Mouse (Mus musculus): ENCODE measurements around the gene Fam110c.
A peak's percentile ranks its signal among the peaks of the same experiment; 100 is the strongest.

Gene Fam110c

DNA sequence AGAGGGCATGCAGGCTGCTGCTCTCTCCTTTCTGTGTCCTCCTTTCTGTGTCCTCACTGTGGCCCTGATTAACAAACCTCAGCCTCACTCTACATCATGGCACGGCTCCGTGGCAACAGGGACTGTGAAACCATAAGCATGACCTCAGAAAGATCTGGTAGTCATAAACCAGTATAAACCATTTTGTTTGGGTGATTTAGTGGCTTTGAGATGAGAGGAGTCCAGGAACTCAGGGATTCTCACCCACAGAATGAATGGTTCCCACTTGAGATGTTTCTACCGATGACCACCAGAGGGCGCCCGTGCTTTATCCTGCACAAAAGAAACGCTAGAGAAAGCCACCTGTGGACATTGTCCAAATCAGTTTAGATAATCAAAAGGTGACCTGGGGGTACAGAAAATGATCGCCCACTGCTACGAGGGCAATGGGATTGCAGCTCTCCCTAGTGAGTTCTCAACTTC, 42.4 kb downstream of the Fam110c start:
- peak; percentile 74 for DNase-seq

DNA sequence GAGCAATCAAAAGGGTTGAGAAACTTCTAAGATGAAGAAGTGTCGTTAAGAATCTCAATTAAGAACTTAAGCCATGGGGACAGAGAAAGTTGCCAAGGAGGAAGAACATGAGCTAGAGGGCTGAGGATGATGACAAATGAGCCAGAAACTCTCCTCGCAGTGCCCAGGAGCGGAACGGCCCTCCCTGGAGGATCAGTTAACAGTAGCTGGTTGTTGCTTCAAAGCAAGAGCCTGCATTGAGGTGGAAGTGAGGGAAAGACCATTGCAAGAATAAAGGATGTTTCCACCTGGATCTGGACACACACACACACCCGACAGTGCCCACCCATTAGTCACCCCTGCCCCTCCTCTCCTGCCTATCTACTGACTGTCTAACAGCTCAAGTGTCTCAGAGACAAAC, 46.9 kb downstream of the Fam110c start:
- no peak for DNase-seq

DNA sequence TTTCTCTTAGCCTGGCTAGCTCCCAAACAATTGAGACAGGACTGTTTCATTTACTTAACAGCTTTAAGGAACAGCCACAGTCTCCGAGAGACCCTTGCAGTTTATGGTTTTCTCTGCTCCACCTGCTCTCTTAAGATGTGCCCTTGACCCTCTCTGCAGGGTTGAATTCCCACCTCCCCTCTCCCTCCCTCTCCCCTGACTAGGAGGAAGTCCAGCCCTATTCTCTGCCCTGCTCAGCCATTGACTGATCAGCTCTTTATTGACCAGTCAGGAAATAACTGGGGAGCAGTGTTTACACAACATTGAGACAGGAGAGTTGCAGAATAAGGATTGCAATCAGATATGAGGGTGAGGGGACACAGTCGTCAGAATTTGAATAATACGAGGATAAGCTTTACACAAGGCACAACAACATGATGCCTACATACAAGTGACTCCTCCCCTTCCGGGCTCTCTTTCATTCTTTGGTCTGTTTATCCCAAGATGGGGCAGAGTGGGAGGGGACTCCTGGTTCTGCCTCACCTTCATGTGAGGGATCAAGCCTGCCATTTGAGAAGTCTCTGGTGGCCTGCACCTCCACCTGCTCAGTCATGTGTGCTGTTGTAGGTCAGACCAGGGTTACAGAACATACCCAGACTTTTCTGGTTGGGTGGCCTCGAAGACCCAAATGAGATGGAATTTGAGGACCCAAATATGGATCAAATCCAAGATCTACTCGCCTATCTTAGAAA, 49.4 kb downstream of the Fam110c start:
- DNase-seq: no peak

DNA sequence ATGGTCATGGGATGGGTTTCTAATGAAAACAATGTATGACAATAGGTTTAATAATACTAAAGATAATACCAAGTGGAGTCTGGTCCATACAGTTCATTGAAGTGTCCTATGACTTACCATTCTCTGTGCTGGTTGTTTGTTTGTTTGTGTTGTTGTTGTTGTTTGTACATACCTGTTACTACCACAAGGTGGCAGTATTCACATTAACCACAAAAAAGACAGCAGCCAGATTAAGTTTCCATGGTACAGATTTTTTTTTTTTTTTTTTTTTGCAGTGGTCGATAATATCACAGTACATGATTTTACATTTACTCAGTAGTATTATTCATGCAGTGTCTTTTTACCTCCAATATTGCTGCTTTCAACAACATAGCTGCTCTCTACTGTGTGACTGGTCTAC, 52.4 kb downstream of the Fam110c start:
- no peak for DNase-seq

DNA sequence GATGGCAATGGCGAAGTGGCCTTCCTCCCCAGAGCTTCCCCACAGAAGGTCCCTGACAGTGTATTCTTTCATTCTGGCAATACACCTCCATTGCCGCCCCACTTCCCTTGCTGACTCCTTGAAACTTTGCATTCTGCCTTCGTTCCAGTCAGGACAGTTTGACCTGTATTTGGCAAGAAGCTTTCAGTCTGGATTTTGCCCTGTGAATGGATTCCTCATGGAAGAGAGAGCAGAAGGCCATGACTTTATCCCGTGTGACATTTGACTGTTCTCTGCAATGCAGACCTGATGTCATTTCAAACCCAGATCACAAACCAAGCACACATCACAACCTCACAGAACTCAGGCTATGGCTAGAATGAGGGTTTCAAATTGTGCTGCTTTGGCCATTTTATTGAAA, 55.9 kb downstream of the Fam110c start:
- no peak for DNase-seq

Data from lung, postnatal 14 days (tissue).